Mouse (Mus musculus): ENCODE measurements around the gene Dnah2. TPM values are rescaled to one million over a fixed set of nuclear protein-coding genes. Genes with fewer than 3 reads are reported as not detected.

The Dnah2 gene
- total and polyA plus RNA-seq, 3 experiments: under 0.01 to 0.03 TPM; not detected in 1

GRCm38 (mm10) chr11:69403691-69404594 lies 145.0 kb downstream of the Dnah2 start:
- Histone ChIP-seq H3K36me3 (replicated peaks in 1 of 2; ENCODE audit: control insufficient read depth in 1 of 2, insufficient read depth in 1 of 2, low read length in 1 of 2) (peaks cover 73 to 82% of the 10 kb centered on the region in 2 experiments), H3K4me3 (replicated peaks in 1 of 3; ENCODE audit: low read depth in 2 of 3, low read length in 2 of 3, poor library complexity in 1 of 3) (no peak overlapping the region), H3K4me1 (ENCODE audit: control insufficient read depth in 1 of 2, insufficient read depth in 2 of 2) (peaks cover 11 to 19% of the 10 kb centered on the region in 2 experiments)

GRCm38 (mm10) chr11:69401987-69402386 lies 146.9 kb downstream of the Dnah2 start:
- Histone ChIP-seq H3K27me3 (replicated peaks) (no peaks in the 10 kb centered on the region), H3K4me2 (ENCODE audit: insufficient read depth, low read depth, poor library complexity, severe bottlenecking) (no peak overlapping the region), H3K79me2 (replicated peaks; ENCODE audit: control insufficient read depth, extremely low read depth, insufficient read depth, poor library complexity, severe bottlenecking) (no peaks in the 10 kb centered on the region), H3K9me3 (replicated peaks; ENCODE audit: low read length) (no peaks in the 10 kb centered on the region), H3K36me3 (replicated peaks in 1 of 2; ENCODE audit: control insufficient read depth in 1 of 2, insufficient read depth in 1 of 2, low read length in 1 of 2) (peaks cover 73 to 86% of the 10 kb centered on the region in 2 experiments), H3K27ac (ENCODE audit: insufficient read depth, low read depth) (no peak overlapping the region), H3K4me1 (ENCODE audit: control insufficient read depth in 1 of 2, insufficient read depth in 2 of 2) (peaks cover 5 to 10% of the 10 kb centered on the region in 2 experiments; a peak in 2 of 4 replicates), H3K4me3 (replicated peaks in 1 of 3; ENCODE audit: low read depth in 2 of 3, low read length in 2 of 3, poor library complexity in 1 of 3) (no peak overlapping the region), H3K9ac (ENCODE audit: insufficient read depth, low read depth) (no peak overlapping the region)
- in situ Hi-C loops (cut with MboI; ENCODE audit: low pct_ligation_motif_present, low pct_unique_long_range_greater_than_20kb, low sequenced_read_pairs) (loop anchor here (10.0 kb wide), 1 partner anchor 123 kb away; no protein-coding TSS in a partner anchor), dilution Hi-C loops (cut with MboI; ENCODE audit: extremely low pct_ligation_motif_present, extremely low pct_unique_long_range_greater_than_20kb, low sequenced_read_pairs) (no loop called here)
- no peak for DNase-seq (ENCODE audit: extremely low read depth)
- no peak for TF ChIP-seq SMC3 (IDR thresholded peaks at IDR 0.05; ENCODE audit: low read depth, low read length)
- no peak for TF ChIP-seq MYC (IDR thresholded peaks at IDR 0.05; ENCODE audit: low read depth, low read length)
- no peak for TF ChIP-seq MEF2A (IDR thresholded peaks at IDR 0.05; ENCODE audit: borderline replicate concordance, low read depth, low read length)
- TF ChIP-seq GABPA (IDR thresholded peaks at IDR 0.05; ENCODE audit: insufficient replicate concordance, low read depth, low read length): no peak
- no peak for TF ChIP-seq JUN (IDR thresholded peaks at IDR 0.05; ENCODE audit: insufficient read depth, low read depth, low read length)
- TF ChIP-seq MAX (IDR thresholded peaks at IDR 0.05; ENCODE audit: low read length): no peak
- TF ChIP-seq ZKSCAN1 (IDR thresholded peaks at IDR 0.05; ENCODE audit: borderline replicate concordance, low read depth, low read length): no peak
- no peak for TF ChIP-seq MXI1 (IDR thresholded peaks at IDR 0.05; ENCODE audit: low read depth, low read length)
- TF ChIP-seq SIN3A (IDR thresholded peaks at IDR 0.05; ENCODE audit: low read length): no peak
- TF ChIP-seq USF2 (conservative IDR thresholded peaks at IDR 0.05; ENCODE audit: low read depth, low read length): no peak
- TF ChIP-seq IRF4 (IDR thresholded peaks at IDR 0.05; ENCODE audit: low read depth, low read length): no peak
- TF ChIP-seq CHD2 (IDR thresholded peaks at IDR 0.05; ENCODE audit: low read length): no peak

More at GRCm38 (mm10) chr11:69403691-69404594, 145.0 kb downstream of the Dnah2 start:
- TF ChIP-seq HCFC1 (IDR thresholded peaks at IDR 0.05; ENCODE audit: low read depth, low read length) (no peak), RAD21 (IDR thresholded peaks at IDR 0.05; ENCODE audit: low read depth, low read length) (no peak), TCF12 (IDR thresholded peaks at IDR 0.05; ENCODE audit: low read depth, low read length) (no peak), ELF1 (IDR thresholded peaks at IDR 0.05; ENCODE audit: low read depth, low read length) (no peak), KAT2A (IDR thresholded peaks at IDR 0.05; ENCODE audit: insufficient replicate concordance, low read length) (no peak), ZC3H11A (IDR thresholded peaks at IDR 0.05; ENCODE audit: low read depth, low read length) (no peak), E2F4 (IDR thresholded peaks at IDR 0.05; ENCODE audit: insufficient replicate concordance, low read depth, low read length) (no peak), USF2 (conservative IDR thresholded peaks at IDR 0.05; ENCODE audit: low read depth, low read length) (no peak)
- Histone ChIP-seq H3K9me3 (replicated peaks; ENCODE audit: low read length) (no peaks in the 10 kb centered on the region), H3K4me2 (ENCODE audit: insufficient read depth, low read depth, poor library complexity, severe bottlenecking) (no peak overlapping the region), H3K27ac (ENCODE audit: insufficient read depth, low read depth) (no peak overlapping the region), H3K27me3 (replicated peaks) (no peaks in the 10 kb centered on the region), H3K9ac (ENCODE audit: insufficient read depth, low read depth) (no peak overlapping the region), H3K79me2 (replicated peaks; ENCODE audit: control insufficient read depth, extremely low read depth, insufficient read depth, poor library complexity, severe bottlenecking) (peaks cover 7% of the 10 kb centered on the region; the same call in 1 of the 2 replicates)
- in situ Hi-C loops (cut with MboI; ENCODE audit: low pct_ligation_motif_present, low pct_unique_long_range_greater_than_20kb, low sequenced_read_pairs) (loop anchor here (10.0 kb wide), 1 partner anchor 121 kb away; no protein-coding TSS in a partner anchor), dilution Hi-C loops (cut with MboI; ENCODE audit: extremely low pct_ligation_motif_present, extremely low pct_unique_long_range_greater_than_20kb, low sequenced_read_pairs) (no loop called here)
- DNase-seq (ENCODE audit: extremely low read depth): no peak
